Mouse (Mus musculus) layer of hippocampus, postnatal 25 days (tissue): ENCODE results near the gene Dnal4. TPM values are rescaled to one million over a fixed set of nuclear protein-coding genes. Genes with fewer than 3 reads are reported as not detected.
A peak's percentile ranks its signal among the peaks of the same experiment; 100 is the strongest.

Experiments
- DNase-seq, 2 experiments: peaks; one replicate each; pipeline ENCODE4 v3.0.0; 2022; ENCODE audit warnings: mixed read lengths in 2 of 2, low spot score in 1 of 2; ENCODE audit errors: extremely low spot score in 1 of 2
- total RNA-seq, 2 experiments: library from RNA; stranded (reverse); gene quantifications; 2 replicates each; pipeline ENCODE4 v1.2.3; 2021

The Dnal4 gene
- total RNA-seq, 2 experiments from 2014 or later: 53.0 to 59.4 TPM

- DNase-seq: no peak
Measured at GRCm38 (mm10) chr15:79741173-79741858, 36.3 kb downstream of the Dnal4 start.

GRCm38 (mm10) chr15:79740739-79741138 is 36.9 kb downstream of the Dnal4 start:
- no peak for DNase-seq

- DNase-seq: no peak
Measured at GRCm38 (mm10) chr15:79734311-79734710, 43.3 kb downstream of the Dnal4 start.

GRCm38 (mm10) chr15:79733640-79734039 is 44.0 kb downstream of the Dnal4 start:
- no peak for DNase-seq

GRCm38 (mm10) chr15:79733192-79733591 is 44.5 kb downstream of the Dnal4 start:
- DNase-seq: no peak

- no peak for DNase-seq
Measured at GRCm38 (mm10) chr15:79731554-79731953, 46.1 kb downstream of the Dnal4 start.

GRCm38 (mm10) chr15:79728731-79729388 is 48.8 kb downstream of the Dnal4 start:
- no peak for DNase-seq

GRCm38 (mm10) chr15:79728311-79728710 is 49.3 kb downstream of the Dnal4 start:
- DNase-seq: no peak

- no peak for DNase-seq
Measured at GRCm38 (mm10) chr15:79727840-79728239, 49.8 kb downstream of the Dnal4 start.

GRCm38 (mm10) chr15:79725190-79725789 is 52.4 kb downstream of the Dnal4 start:
- no peak for DNase-seq

GRCm38 (mm10) chr15:79723439-79723838 is 54.2 kb downstream of the Dnal4 start:
- peak in 1 of 2 experiments; percentile 35 for DNase-seq

- no peak for DNase-seq
Measured at GRCm38 (mm10) chr15:79720796-79721195, 56.9 kb downstream of the Dnal4 start.

- DNase-seq: no peak
Measured at GRCm38 (mm10) chr15:79720267-79720666, 57.4 kb downstream of the Dnal4 start.

GRCm38 (mm10) chr15:79716710-79717109 is 60.9 kb downstream of the Dnal4 start:
- no peak for DNase-seq

GRCm38 (mm10) chr15:79715646-79716045 is 62.0 kb downstream of the Dnal4 start:
- no peak for DNase-seq

Other genes with a start within 250 kb of the Dnal4 start
- 100 to 1,000 TPM; 275 to 348 TPM for gene Ddx17, start 231.1 kb downstream of the Dnal4 start, total RNA-seq
- gene Dmc1, start 172.7 kb downstream of the Dnal4 start, total RNA-seq: under 1 TPM; 0.57 to 0.92 TPM
- 10 to 100 TPM in 1 of 2 experiments, 1 to 10 TPM in 1; 6.0 to 11.5 TPM for gene Fam227a, start 118.9 kb downstream of the Dnal4 start, total RNA-seq
- gene Cby1, start 118.7 kb downstream of the Dnal4 start, total RNA-seq: 10 to 100 TPM; 51.8 to 54.2 TPM
- 100 to 1,000 TPM; 100 to 107 TPM for gene Tomm22, start 107.0 kb downstream of the Dnal4 start, total RNA-seq
- 10 to 100 TPM; 49.4 to 53.2 TPM for gene Josd1, start 89.9 kb downstream of the Dnal4 start, total RNA-seq
- gene Gtpbp1, start 87.0 kb downstream of the Dnal4 start, total RNA-seq: 10 to 100 TPM; 46.2 to 52.6 TPM
- gene Sun2, start 35.3 kb downstream of the Dnal4 start, total RNA-seq: 10 to 100 TPM; 23.5 to 23.7 TPM
- 100 to 1,000 TPM; 773 to 802 TPM for gene Nptxr, start 26.9 kb upstream of the Dnal4 start, total RNA-seq
- gene Npcd, start 56.4 kb upstream of the Dnal4 start, total RNA-seq: 10 to 100 TPM; 16.8 to 30.2 TPM
- 100 to 1,000 TPM; 397 to 421 TPM for gene Cbx6, start 56.8 kb upstream of the Dnal4 start, total RNA-seq
- 1 to 10 TPM; 3.7 to 5.0 TPM for gene Apobec3, start 113.8 kb upstream of the Dnal4 start, total RNA-seq
- 10 to 100 TPM; 32.1 to 35.7 TPM for gene Cbx7, start 193.3 kb upstream of the Dnal4 start, total RNA-seq
- gene Pdgfb, start 237.1 kb upstream of the Dnal4 start, total RNA-seq: 10 to 100 TPM; 28.9 to 33.6 TPM